Mouse (Mus musculus) lung, postnatal 0 days (tissue): ENCODE results near the gene Hipk2.

Experiments
- CTCF ChIP-seq: IDR thresholded peaks from 2 replicates; pipeline ENCODE4 v1.5.1; 2016; ENCODE audit warnings: antibody characterized with exemption, mild to moderate bottlenecking
- EP300 ChIP-seq: IDR thresholded peaks from 2 replicates; pipeline ENCODE4 v1.6.1; 2016; ENCODE audit warnings: antibody characterized with exemption, mild to moderate bottlenecking, control low read depth

GRCm38 (mm10) chr6:38851740-38852139, 24.2 kb downstream of the Hipk2 start:
- no peak for TF ChIP-seq CTCF
- TF ChIP-seq EP300 = no peak
